8 mouse cellular contexts compared by ENCODE assay signal in the genomic region with DNA sequence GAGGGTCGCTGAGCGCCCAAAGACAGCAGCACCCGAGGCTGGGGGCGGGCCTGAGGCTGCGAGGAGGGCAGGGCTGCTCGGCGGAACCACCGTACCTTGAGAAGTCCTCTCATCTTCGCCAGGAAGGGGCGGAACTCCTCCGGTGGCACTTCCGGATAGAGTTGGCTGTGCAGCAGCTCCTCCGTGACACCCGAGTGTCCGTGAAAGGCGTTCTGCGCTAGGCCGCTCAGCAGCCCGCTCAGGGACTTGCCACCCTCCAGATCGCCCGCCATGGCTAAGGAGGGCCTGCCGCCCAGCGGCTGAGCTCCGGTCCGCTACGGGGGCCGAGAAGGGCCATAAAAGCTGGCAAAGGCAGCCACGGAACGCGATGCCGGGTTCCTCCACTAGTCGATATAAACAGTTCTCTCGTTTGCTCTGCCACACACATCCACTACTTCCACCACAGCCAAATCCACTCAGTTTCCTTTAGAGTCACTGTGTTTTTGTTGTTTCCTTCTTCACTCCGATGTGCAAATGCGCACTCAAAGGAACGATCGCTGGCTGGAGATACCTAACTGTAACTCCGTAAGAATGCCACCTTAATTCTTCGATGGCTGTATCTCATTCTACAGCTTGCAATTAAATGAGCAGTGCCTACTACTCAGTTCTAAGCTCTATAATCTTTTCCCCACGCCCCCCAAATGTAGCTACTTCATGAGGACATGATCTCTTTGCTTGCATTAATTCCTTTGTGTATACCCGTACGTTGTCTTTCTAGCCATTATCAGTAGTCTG. TPM values are rescaled to one million over a fixed set of nuclear protein-coding genes. Genes with fewer than 3 reads are reported as not detected.
DNase-seq lines count a peak whose midpoint lies in the region; ATAC-seq lines count a peak whose summit lies in the region.

A gene (minus strand): TSS at position 107 of the 774 bp plus-strand sequence.
A gene (minus strand): TSS at position 399 of the 774 bp plus-strand sequence.

- intact Hi-C loops in left cerebral cortex, postnatal 14 days (cut with DNase I), result no loop called here

- peak; percentile 90 for DNase-seq in adipocyte (ENCODE audit: low spot score)
- DNase-seq in embryo, embryonic 10 days (ENCODE audit: low spot score), result peak; percentile 95
- DNase-seq in gastrocnemius, postnatal 10 days, result peak; percentile 100
- peak; percentile 95 to 97 for DNase-seq in left cerebral cortex, postnatal 14 days (ENCODE audit: low spot score in 2 of 2)
- peak; percentile 96 for DNase-seq in mesoderm, embryonic 11.5 days (ENCODE audit: low read depth, low spot score)
- peak; percentile 89 to 91 for DNase-seq in right cerebral cortex, postnatal 36 days (ENCODE audit: low spot score in 2 of 2)
- DNase-seq in yolk sac, embryonic 10.5 days (ENCODE audit: low spot score), result peak; percentile 92

- peak; percentile 93 for ATAC-seq in inflammation-experienced regulatory T-cells, adult 6 months

RNA-seq across cellular contexts. Expression of the first gene that starts in this region (rescaled TPM):
- 1 to 10 TPM; 3.9 to 5.9 TPM for total RNA-seq in gastrocnemius, postnatal 10 days (2021)
- polyA plus RNA-seq in inflammation-experienced regulatory T-cells, adult 6 months (2017; shearing (Covaris generic)), result 10 to 100 TPM; 32.2 to 37.8 (median 34.9) TPM
- total RNA-seq in left cerebral cortex, postnatal 14 days (2021), result 10 to 100 TPM; 10.3 to 13.5 TPM

RNA-seq across cellular contexts. Expression of the second gene that starts in this region (rescaled TPM):
- 100 to 1,000 TPM; 140 to 151 TPM for total RNA-seq in gastrocnemius, postnatal 10 days (2021)
- 100 to 1,000 TPM in 1 of 3 experiments, 10 to 100 TPM in 2; 72.3 to 139 (median 76.1) TPM for polyA plus RNA-seq in inflammation-experienced regulatory T-cells, adult 6 months (2017; shearing (Covaris generic))
- 10 to 100 TPM; 39.0 to 39.2 TPM for total RNA-seq in left cerebral cortex, postnatal 14 days (2021)

Comparison
In these comparisons a context has a peak if more than half of its experiments do, and no peak if none do; other contexts are left out.
1. Peak in every context shown above with its lines: DNase-seq and ATAC-seq.